Mouse (Mus musculus): ENCODE data around the gene Rin3. TPM values are rescaled to one million over a fixed set of nuclear protein-coding genes. Genes with fewer than 3 reads are reported as not detected.

The Rin3 gene
- polyA plus RNA-seq, 1 experiment from 2014 or later = 1.6 TPM

- Histone ChIP-seq H3K4me1 (ENCODE audit: control insufficient read depth, insufficient read depth, low read length) (peaks cover 12% of the 10 kb centered on the region), H3K27ac (ENCODE audit: low read length) (no peak overlapping the region), H3K4me2 (ENCODE audit: low read length) (no peak overlapping the region), H3K4me3 (ENCODE audit: low read depth, low read length) (no peak overlapping the region), H3K9me3 (replicated peaks; ENCODE audit: control insufficient read depth, low read length, poor library complexity, severe bottlenecking) (no peaks in the 10 kb centered on the region), H3K27me3 (ENCODE audit: control insufficient read depth, insufficient read depth, low read depth, low read length) (peaks cover 4% of the 10 kb centered on the region; the same call in 1 of the 2 replicates), H3K36me3 (ENCODE audit: control insufficient read depth, insufficient read depth, low read length) (no peaks in the 10 kb centered on the region), H3K9ac (ENCODE audit: low read depth, low read length) (no peak overlapping the region)
- 51% methylated on average over 3 of the region's 3 CpGs for WGBS
- ATAC-seq = no peak
Observed at GRCm38 (mm10) chr12:102284618-102285159, 1.8 kb downstream of the Rin3 start.

- WGBS = 69% methylated on average over 6 of the region's 6 CpGs
- Histone ChIP-seq H3K36me3 (ENCODE audit: control insufficient read depth, insufficient read depth, low read length) (no peaks in the 10 kb centered on the region), H3K9me3 (replicated peaks; ENCODE audit: control insufficient read depth, low read length, poor library complexity, severe bottlenecking) (no peaks in the 10 kb centered on the region)
Observed at GRCm38 (mm10) chr12:102285318-102285717, 2.5 kb downstream of the Rin3 start.

GRCm38 (mm10) chr12:102285779-102286178, 2.9 kb downstream of the Rin3 start:
- Histone ChIP-seq H3K27ac (ENCODE audit: low read length) (no peak overlapping the region), H3K36me3 (ENCODE audit: control insufficient read depth, insufficient read depth, low read length) (no peaks in the 10 kb centered on the region), H3K4me3 (ENCODE audit: low read depth, low read length) (no peak overlapping the region), H3K4me2 (ENCODE audit: low read length) (no peak overlapping the region), H3K4me1 (ENCODE audit: control insufficient read depth, insufficient read depth, low read length) (peaks cover 12% of the 10 kb centered on the region), H3K27me3 (ENCODE audit: control insufficient read depth, insufficient read depth, low read depth, low read length) (peaks cover 4% of the 10 kb centered on the region; the same call in 1 of the 2 replicates), H3K9me3 (replicated peaks; ENCODE audit: control insufficient read depth, low read length, poor library complexity, severe bottlenecking) (no peaks in the 10 kb centered on the region), H3K9ac (ENCODE audit: low read depth, low read length) (no peak overlapping the region)
- no peak for ATAC-seq
- WGBS = 85% methylated on average over 5 of the region's 5 CpGs

More at GRCm38 (mm10) chr12:102285318-102285717, 2.5 kb downstream of the Rin3 start:
- H3K4me2 ChIP-seq (ENCODE audit: low read length) = no peak overlapping the region
- H3K9ac ChIP-seq (ENCODE audit: low read depth, low read length) = no peak overlapping the region
- no peak overlapping the region for H3K27ac ChIP-seq (ENCODE audit: low read length)
- H3K4me3 ChIP-seq (ENCODE audit: low read depth, low read length) = no peak overlapping the region
- H3K27me3 ChIP-seq (ENCODE audit: control insufficient read depth, insufficient read depth, low read depth, low read length) = peaks cover 4% of the 10 kb centered on the region; the same call in 1 of the 2 replicates
- ATAC-seq = no peak
- H3K4me1 ChIP-seq (ENCODE audit: control insufficient read depth, insufficient read depth, low read length) = peaks cover 12% of the 10 kb centered on the region

- no peaks in the 10 kb centered on the region for H3K9me3 ChIP-seq (replicated peaks; ENCODE audit: control insufficient read depth, low read length, poor library complexity, severe bottlenecking)
- no peaks in the 10 kb centered on the region for H3K36me3 ChIP-seq (ENCODE audit: control insufficient read depth, insufficient read depth, low read length)
- no peak overlapping the region for H3K4me2 ChIP-seq (ENCODE audit: low read length)
- H3K27ac ChIP-seq (ENCODE audit: low read length) = no peak overlapping the region
- H3K4me3 ChIP-seq (ENCODE audit: low read depth, low read length) = no peak overlapping the region
- H3K4me1 ChIP-seq (ENCODE audit: control insufficient read depth, insufficient read depth, low read length) = peaks cover 12% of the 10 kb centered on the region
- whole genome bisulfite sequencing = 77% methylated on average over 10 of the region's 10 CpGs
- no peak for ATAC-seq
- H3K27me3 ChIP-seq (ENCODE audit: control insufficient read depth, insufficient read depth, low read depth, low read length) = peaks cover 4% of the 10 kb centered on the region; the same call in 1 of the 2 replicates
- H3K9ac ChIP-seq (ENCODE audit: low read depth, low read length) = no peak overlapping the region
Observed at GRCm38 (mm10) chr12:102286681-102287414, 4.0 kb downstream of the Rin3 start.

- Histone ChIP-seq H3K36me3 (ENCODE audit: control insufficient read depth, insufficient read depth, low read length) (no peaks in the 10 kb centered on the region), H3K4me1 (ENCODE audit: control insufficient read depth, insufficient read depth, low read length) (peaks cover 9% of the 10 kb centered on the region), H3K27me3 (ENCODE audit: control insufficient read depth, insufficient read depth, low read depth, low read length) (peaks cover 4% of the 10 kb centered on the region; the same call in 1 of the 2 replicates), H3K4me3 (ENCODE audit: low read depth, low read length) (no peak overlapping the region), H3K9me3 (replicated peaks; ENCODE audit: control insufficient read depth, low read length, poor library complexity, severe bottlenecking) (no peaks in the 10 kb centered on the region), H3K27ac (ENCODE audit: low read length) (no peak overlapping the region), H3K9ac (ENCODE audit: low read depth, low read length) (no peak overlapping the region), H3K4me2 (ENCODE audit: low read length) (no peak overlapping the region)
- 69% methylated on average over 6 of the region's 6 CpGs for WGBS
- no peak for ATAC-seq
Observed at GRCm38 (mm10) chr12:102287904-102288602, 5.2 kb downstream of the Rin3 start.

GRCm38 (mm10) chr12:102288846-102289245, 6.0 kb downstream of the Rin3 start:
- 41% methylated on average over 2 of the region's 2 CpGs for WGBS
- no peak for ATAC-seq
- Histone ChIP-seq H3K4me3 (ENCODE audit: low read depth, low read length) (no peak overlapping the region), H3K36me3 (ENCODE audit: control insufficient read depth, insufficient read depth, low read length) (no peaks in the 10 kb centered on the region), H3K27ac (ENCODE audit: low read length) (no peak overlapping the region), H3K4me2 (ENCODE audit: low read length) (no peak overlapping the region), H3K27me3 (ENCODE audit: control insufficient read depth, insufficient read depth, low read depth, low read length) (peaks cover 3% of the 10 kb centered on the region; the same call in 1 of the 2 replicates), H3K9ac (ENCODE audit: low read depth, low read length) (no peak overlapping the region), H3K9me3 (replicated peaks; ENCODE audit: control insufficient read depth, low read length, poor library complexity, severe bottlenecking) (no peaks in the 10 kb centered on the region), H3K4me1 (ENCODE audit: control insufficient read depth, insufficient read depth, low read length) (peaks cover under 1% of the 10 kb centered on the region)

GRCm38 (mm10) chr12:102289568-102289967, 6.7 kb downstream of the Rin3 start:
- Histone ChIP-seq H3K9me3 (replicated peaks; ENCODE audit: control insufficient read depth, low read length, poor library complexity, severe bottlenecking) (no peaks in the 10 kb centered on the region), H3K4me2 (ENCODE audit: low read length) (no peak overlapping the region)
- WGBS = 100% methylated on average over 1 of the region's 1 CpGs

GRCm38 (mm10) chr12:102290662-102291061, 7.8 kb downstream of the Rin3 start:
- H3K27me3 ChIP-seq (ENCODE audit: control insufficient read depth, insufficient read depth, low read depth, low read length) = no peaks in the 10 kb centered on the region
- no peaks in the 10 kb centered on the region for H3K4me1 ChIP-seq (ENCODE audit: control insufficient read depth, insufficient read depth, low read length)
- H3K36me3 ChIP-seq (ENCODE audit: control insufficient read depth, insufficient read depth, low read length) = no peaks in the 10 kb centered on the region
- H3K4me3 ChIP-seq (ENCODE audit: low read depth, low read length) = no peak overlapping the region
- H3K4me2 ChIP-seq (ENCODE audit: low read length) = no peak overlapping the region
- H3K27ac ChIP-seq (ENCODE audit: low read length) = no peak overlapping the region
- ATAC-seq = no peak
- H3K9me3 ChIP-seq (replicated peaks; ENCODE audit: control insufficient read depth, low read length, poor library complexity, severe bottlenecking) = no peaks in the 10 kb centered on the region
- 89% methylated on average over 2 of the region's 2 CpGs for WGBS
- no peak overlapping the region for H3K9ac ChIP-seq (ENCODE audit: low read depth, low read length)

More at GRCm38 (mm10) chr12:102289568-102289967, 6.7 kb downstream of the Rin3 start:
- no peak overlapping the region for H3K27ac ChIP-seq (ENCODE audit: low read length)
- H3K9ac ChIP-seq (ENCODE audit: low read depth, low read length) = no peak overlapping the region
- ATAC-seq = no peak
- no peaks in the 10 kb centered on the region for H3K36me3 ChIP-seq (ENCODE audit: control insufficient read depth, insufficient read depth, low read length)
- no peaks in the 10 kb centered on the region for H3K4me1 ChIP-seq (ENCODE audit: control insufficient read depth, insufficient read depth, low read length)
- no peaks in the 10 kb centered on the region for H3K27me3 ChIP-seq (ENCODE audit: control insufficient read depth, insufficient read depth, low read depth, low read length)
- H3K4me3 ChIP-seq (ENCODE audit: low read depth, low read length) = no peak overlapping the region

- ATAC-seq = no peak
- H3K36me3 ChIP-seq (ENCODE audit: control insufficient read depth, insufficient read depth, low read length) = no peaks in the 10 kb centered on the region
- 61% methylated on average over 6 of the region's 6 CpGs for WGBS
Observed at GRCm38 (mm10) chr12:102291686-102292085, 8.8 kb downstream of the Rin3 start.

More at GRCm38 (mm10) chr12:102291686-102292085, 8.8 kb downstream of the Rin3 start:
- Histone ChIP-seq H3K4me3 (ENCODE audit: low read depth, low read length) (no peak overlapping the region), H3K9ac (ENCODE audit: low read depth, low read length) (no peak overlapping the region), H3K27me3 (ENCODE audit: control insufficient read depth, insufficient read depth, low read depth, low read length) (no peaks in the 10 kb centered on the region), H3K9me3 (replicated peaks; ENCODE audit: control insufficient read depth, low read length, poor library complexity, severe bottlenecking) (no peaks in the 10 kb centered on the region), H3K4me2 (ENCODE audit: low read length) (no peak overlapping the region), H3K27ac (ENCODE audit: low read length) (no peak overlapping the region), H3K4me1 (ENCODE audit: control insufficient read depth, insufficient read depth, low read length) (no peaks in the 10 kb centered on the region)

Data from midbrain, embryonic 16.5 days (tissue).